In the genomic region with DNA sequence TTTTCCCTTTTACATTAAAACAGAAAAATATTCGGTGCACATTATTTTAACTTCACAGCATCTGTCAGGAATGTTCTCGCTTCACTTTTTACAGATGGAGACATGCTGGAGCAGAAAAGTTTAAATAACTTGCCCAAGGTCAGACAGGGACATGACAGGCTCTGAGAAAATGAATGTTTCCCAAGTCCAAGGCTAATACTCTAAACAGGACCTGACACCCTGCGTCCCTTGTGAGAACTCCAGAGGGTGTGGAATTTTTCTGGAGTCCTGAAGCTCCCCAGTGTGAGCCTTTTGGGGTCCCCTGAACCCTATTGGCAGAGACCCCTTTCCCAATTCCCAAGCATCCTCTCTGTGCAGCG, we compare ENCODE assay signal across 10 mouse cellular contexts. TPM values are rescaled to one million over a fixed set of nuclear protein-coding genes. Genes with fewer than 3 reads are reported as not detected.
A peak's percentile ranks its signal among the peaks of the same experiment; 100 is the strongest.
DNase-seq lines count a peak whose midpoint lies in the region; ATAC-seq lines count a peak whose summit lies in the region.
"Had no signal": no experiment of that assay in that cellular context is flagged by ENCODE, and none has a peak within 500 bp of the region (broad histone marks: within the 10 kb centered on the region; RNA-seq: fewer than 3 reads in every experiment).

No protein-coding gene starts in this region.

- peak; percentile 14; the same call in 1 of the 2 replicates for ATAC-seq in heart, embryonic 14.5 days (ENCODE audit: insufficient number of reproducible peaks, insufficient read depth, low FRiP score, low read depth)
- no peak for ATAC-seq in hindbrain, embryonic 12.5 days (ENCODE audit: low FRiP score)
- no peak for ATAC-seq in midbrain, embryonic 11.5 days (ENCODE audit: low FRiP score)
- ATAC-seq in erythroblast, adult 5-6 weeks (replicated peaks; ENCODE audit: low FRiP score, poor library complexity, severe bottlenecking), result no peak

- H3K36me3 ChIP-seq in heart, embryonic 14.5 days (ENCODE audit: control insufficient read depth, insufficient read depth, low read length), result no peaks in the 10 kb centered on the region
- H3K36me3 ChIP-seq in embryonic facial prominence, embryonic 10.5 days (replicated peaks), result no peaks in the 10 kb centered on the region
- no peaks in the 10 kb centered on the region for H3K36me3 ChIP-seq in hindbrain, embryonic 12.5 days
- no peaks in the 10 kb centered on the region for H3K36me3 ChIP-seq in midbrain, embryonic 11.5 days (ENCODE audit: control insufficient read depth, insufficient read depth, low read length)

- no peaks in the 10 kb centered on the region for H3K27me3 ChIP-seq in heart, embryonic 14.5 days (ENCODE audit: control insufficient read depth, insufficient read depth, low read length)
- H3K27me3 ChIP-seq in embryonic facial prominence, embryonic 10.5 days (replicated peaks; ENCODE audit: low read depth, poor library complexity, severe bottlenecking), result peaks cover 51% of the 10 kb centered on the region
- peaks cover 41% of the 10 kb centered on the region for H3K27me3 ChIP-seq in hindbrain, embryonic 12.5 days
- peaks cover 34% of the 10 kb centered on the region for H3K27me3 ChIP-seq in midbrain, embryonic 11.5 days (ENCODE audit: control insufficient read depth, insufficient read depth, low read length)
- H3K27me3 ChIP-seq: CH12.LX had no signal

- no peaks in the 10 kb centered on the region for H3K9me3 ChIP-seq in heart, embryonic 14.5 days (ENCODE audit: control insufficient read depth, low read length)
- H3K9me3 ChIP-seq in embryonic facial prominence, embryonic 10.5 days, result no peaks in the 10 kb centered on the region
- no peaks in the 10 kb centered on the region for H3K9me3 ChIP-seq in hindbrain, embryonic 12.5 days (replicated peaks)
- no peaks in the 10 kb centered on the region for H3K9me3 ChIP-seq in midbrain, embryonic 11.5 days (ENCODE audit: control insufficient read depth, low read length)

- H3K9ac ChIP-seq in heart, embryonic 14.5 days (ENCODE audit: low read length), result peak overlapping the region; percentile 81
- peak overlapping the region; percentile 48; the same call in 1 of the 2 replicates for H3K9ac ChIP-seq in hindbrain, embryonic 12.5 days
- peak overlapping the region; percentile 56; the same call in 1 of the 2 replicates for H3K9ac ChIP-seq in midbrain, embryonic 11.5 days (ENCODE audit: low read length)

- 3% methylated on average over 4 of the region's 4 CpGs for WGBS in heart, embryonic 14.5 days
- WGBS in embryonic facial prominence, embryonic 10.5 days, result 14% methylated on average over 4 of the region's 4 CpGs
- 16% methylated on average over 4 of the region's 4 CpGs for WGBS in hindbrain, embryonic 12.5 days
- WGBS in midbrain, embryonic 11.5 days, result 17% methylated on average over 4 of the region's 4 CpGs

- peaks cover 8 to 28% of the 10 kb centered on the region in 2 experiments for H3K4me1 ChIP-seq in heart, embryonic 14.5 days (ENCODE audit: control insufficient read depth in 2 of 2, insufficient read depth in 2 of 2, low read length in 2 of 2)
- peaks cover 10% of the 10 kb centered on the region for H3K4me1 ChIP-seq in embryonic facial prominence, embryonic 10.5 days
- H3K4me1 ChIP-seq in hindbrain, embryonic 12.5 days, result 0 out of 2 replicates have a peak, but pooled peaks cover 8% of the 10 kb centered on the region
- 0 out of 2 replicates have a peak, but pooled peaks cover 3% of the 10 kb centered on the region for H3K4me1 ChIP-seq in midbrain, embryonic 11.5 days (ENCODE audit: control insufficient read depth, insufficient read depth, low read length)

- H3K27ac ChIP-seq in heart, embryonic 14.5 days (replicated peaks in 1 of 2; ENCODE audit: control insufficient read depth in 1 of 2, insufficient read depth in 1 of 2, low read depth in 2 of 2, low read length in 2 of 2), result peak overlapping the region; percentile 78
- H3K27ac ChIP-seq in embryonic facial prominence, embryonic 10.5 days (replicated peaks), result no peak overlapping the region
- no peak overlapping the region for H3K27ac ChIP-seq in hindbrain, embryonic 12.5 days
- H3K27ac ChIP-seq in midbrain, embryonic 11.5 days (ENCODE audit: low read depth, low read length), result no peak overlapping the region

- no peak for DNase-seq in heart, adult 8-10 months (ENCODE audit: low spot score)
- DNase-seq in embryonic facial prominence, embryonic 10.5 days (ENCODE audit: low spot score), result no peak
- DNase-seq in midbrain, embryonic 11.5 days (ENCODE audit: low spot score, missing footprints), result peak; percentile 84
- no peak for DNase-seq in right cerebral cortex, postnatal 36 days (ENCODE audit: low spot score in 2 of 2)
- no peak for DNase-seq in natural killer cell, adult 2 months (ENCODE audit: low spot score in 2 of 2)
- DNase-seq: thymus, postnatal 36 days had no signal

- peak overlapping the region; percentile 46 to 78 for H3K4me3 ChIP-seq in heart, embryonic 14.5 days (ENCODE audit: control insufficient read depth in 1 of 2, insufficient read depth in 1 of 2, low read depth in 1 of 2, low read length in 2 of 2)
- peak overlapping the region; percentile 68 for H3K4me3 ChIP-seq in embryonic facial prominence, embryonic 10.5 days
- H3K4me3 ChIP-seq in hindbrain, embryonic 12.5 days, result peak overlapping the region; percentile 50
- H3K4me3 ChIP-seq in midbrain, embryonic 11.5 days (ENCODE audit: low read depth, low read length), result peak overlapping the region; percentile 55

- H3K4me2 ChIP-seq in heart, embryonic 14.5 days (ENCODE audit: low read length), result peak overlapping the region; percentile 94
- H3K4me2 ChIP-seq in hindbrain, embryonic 12.5 days (replicated peaks), result peak overlapping the region; percentile 97
- H3K4me2 ChIP-seq in midbrain, embryonic 11.5 days, result peak overlapping the region; percentile 86

RNA-seq across cellular contexts. Expression of a gene that starts 0.5 kb away (rescaled TPM):
- 5.3 and 5.4 TPM in 2 replicates for polyA plus RNA-seq in heart, embryonic 14.5 days (2014; fragmentation: Nextera tagmentation; extraction: Ambion mirVana)
- 10 to 100 TPM in 2 of 4 experiments, 1 to 10 TPM in 2; 8.1 to 14.0 (median 9.2) TPM for total RNA-seq in heart, adult 8-10 months (2022)
- 0.20 and 0.95 TPM in 2 replicates for polyA plus RNA-seq in embryonic facial prominence, embryonic 10.5 days (2016; fragmentation: Nextera tagmentation; extraction: Ambion mirVana)
- polyA plus RNA-seq in hindbrain, embryonic 12.5 days (2016; fragmentation: Nextera tagmentation; extraction: Ambion mirVana), result 3.3 and 4.4 TPM in 2 replicates
- polyA plus RNA-seq in midbrain, embryonic 11.5 days (2014; fragmentation: Nextera tagmentation; extraction: Ambion mirVana), result 2.1 and 2.6 TPM in 2 replicates
- total RNA-seq in erythroblast, adult 5-6 weeks (2015; ENCODE audit: low replicate concordance), result not detected in 2 replicates
- not detected in 2 replicates for total RNA-seq in erythroblast, adult 5-6 weeks (2017; ENCODE audit: low replicate concordance)
- total RNA-seq: CH12.LX had no signal

Comparison
In these comparisons a context has a peak if more than half of its experiments do, and no peak if none do; other contexts are left out.
1. H3K27ac ChIP-seq: peak in heart, embryonic 14.5 days (2 of 2); none in embryonic facial prominence, embryonic 10.5 days (single experiment), hindbrain, embryonic 12.5 days (single experiment) and midbrain, embryonic 11.5 days (single experiment).
2. Peak in every context shown above with its lines, with median percentiles within 50 percentile points of each other: H3K4me2 ChIP-seq, H3K4me3 ChIP-seq and H3K9ac ChIP-seq.